Mouse (Mus musculus) lung, embryonic 14.5 days (tissue): ENCODE measurements at regions not wholly inside any gene's neighbourhood (a gene's known extent, or its start where the extent isn't known, plus 50 kb on each side); places are given as distances from the start of the nearest gene placed in this dataset.

ENCODE experiments used
- ATAC-seq: fragments of 200-750 bp; cut with Nextera tagmentation; 2 replicates; pipeline ENCODE4 v1.8.0; 2017; ENCODE audit warnings: mild to moderate bottlenecking, moderate TSS enrichment, moderate library complexity; ENCODE audit not compliant: insufficient read depth
- DNase-seq: peaks from one replicate; pipeline ENCODE4 v3.0.0-alpha.2; 2015
- H3K27ac ChIP-seq: fragments of 300-500 bp; sonication (generic); 2 replicates; pipeline ENCODE4 v1.5.1; 2014; ENCODE audit warnings: low read depth, mild to moderate bottlenecking, moderate library complexity
- H3K27me3 ChIP-seq: fragments of 300-500 bp; sonication (generic); 2 replicates; pipeline ENCODE4 v1.6.1; 2014; ENCODE audit warnings: low read length, control low read depth; ENCODE audit not compliant: insufficient read depth
- H3K36me3 ChIP-seq: fragments of 300-500 bp; sonication (generic); 2 replicates; pipeline ENCODE4 v1.6.1; 2014; ENCODE audit warnings: control low read depth; ENCODE audit not compliant: insufficient read depth
- H3K4me1 ChIP-seq: fragments of 300-500 bp; sonication (generic); 2 replicates; pipeline ENCODE4 v1.6.1; 2014; ENCODE audit warnings: antibody characterized with exemption, control low read depth; ENCODE audit not compliant: insufficient read depth
- H3K4me2 ChIP-seq: fragments of 300-500 bp; sonication (generic); 2 replicates; pipeline ENCODE4 v1.6.1; 2014; ENCODE audit warnings: mild to moderate bottlenecking
- H3K4me3 ChIP-seq: fragments of 300-500 bp; sonication (generic); 2 replicates; pipeline ENCODE4 v1.5.1; 2014; ENCODE audit warnings: low read depth, low read length
- H3K9ac ChIP-seq: fragments of 300-500 bp; sonication (generic); 2 replicates; pipeline ENCODE4 v1.6.1; 2014
- H3K9me3 ChIP-seq: fragments of 300-500 bp; sonication (generic); 2 replicates; pipeline ENCODE4 v1.6.1; 2016; ENCODE audit warnings: low read depth, low read length, control low read depth
- CTCF ChIP-seq: IDR thresholded peaks from 2 replicates; pipeline ENCODE4 v1.5.1; 2016; ENCODE audit warnings: antibody characterized with exemption, low read depth
- WGBS: fragments of 180-500 bp; shearing (Covaris S2); extraction: QIAGEN DNeasy Blood & Tissue Kit; methylation state at CpG from one replicate; pipeline ENCODE4 v1.1.7; 2014; 5-methylcytosine and 5-hydroxymethylcytosine counted together

DNA sequence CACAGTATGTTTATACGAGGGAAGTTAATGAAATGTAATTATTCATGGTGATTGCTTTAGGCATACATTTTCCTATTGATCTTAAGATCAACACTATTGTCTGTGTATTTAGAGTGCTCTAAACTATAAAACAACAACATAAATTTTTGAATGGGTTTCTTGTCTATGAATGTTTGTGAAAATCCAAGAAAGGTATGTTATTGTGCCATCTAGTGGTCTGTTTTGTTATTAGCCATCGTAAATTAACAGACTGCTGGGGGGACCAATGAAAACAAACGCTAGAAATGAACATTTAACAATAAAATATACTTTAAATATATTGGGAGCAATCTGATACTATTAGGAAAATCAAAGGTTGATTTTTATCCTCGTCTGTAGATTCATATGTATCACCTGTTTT lies 93.5 kb upstream of the P3h2 start:
- no peaks in the 10 kb centered on the region for H3K9me3 ChIP-seq
- TF ChIP-seq CTCF, result peak; percentile 65
- H3K4me3 ChIP-seq, result no peak overlapping the region
- H3K9ac ChIP-seq, result no peak overlapping the region
- 7% methylated on average over 4 of the region's 4 CpGs for WGBS
- no peaks in the 10 kb centered on the region for H3K36me3 ChIP-seq
- ATAC-seq, result no peak
- no peak overlapping the region for H3K4me2 ChIP-seq
- no peaks in the 10 kb centered on the region for H3K4me1 ChIP-seq
- no peaks in the 10 kb centered on the region for H3K27me3 ChIP-seq
- H3K27ac ChIP-seq, result no peak overlapping the region
- DNase-seq, result peak; percentile 87

GRCm38 (mm10) chr16:26196345-26196744 lies 90.8 kb upstream of the P3h2 start:
- no peaks in the 10 kb centered on the region for H3K36me3 ChIP-seq
- no peaks in the 10 kb centered on the region for H3K4me1 ChIP-seq
- no peaks in the 10 kb centered on the region for H3K27me3 ChIP-seq
- ATAC-seq (peak; percentile 84), DNase-seq (peak; percentile 83)
- H3K9me3 ChIP-seq, result no peaks in the 10 kb centered on the region
- H3K9ac ChIP-seq, result no peak overlapping the region
- no peak overlapping the region for H3K4me3 ChIP-seq
- TF ChIP-seq CTCF, result no peak
- 0 out of 2 replicates have a peak overlapping the region, but pooled peaks have one; percentile 6 for H3K27ac ChIP-seq
- no peak overlapping the region for H3K4me2 ChIP-seq

DNA sequence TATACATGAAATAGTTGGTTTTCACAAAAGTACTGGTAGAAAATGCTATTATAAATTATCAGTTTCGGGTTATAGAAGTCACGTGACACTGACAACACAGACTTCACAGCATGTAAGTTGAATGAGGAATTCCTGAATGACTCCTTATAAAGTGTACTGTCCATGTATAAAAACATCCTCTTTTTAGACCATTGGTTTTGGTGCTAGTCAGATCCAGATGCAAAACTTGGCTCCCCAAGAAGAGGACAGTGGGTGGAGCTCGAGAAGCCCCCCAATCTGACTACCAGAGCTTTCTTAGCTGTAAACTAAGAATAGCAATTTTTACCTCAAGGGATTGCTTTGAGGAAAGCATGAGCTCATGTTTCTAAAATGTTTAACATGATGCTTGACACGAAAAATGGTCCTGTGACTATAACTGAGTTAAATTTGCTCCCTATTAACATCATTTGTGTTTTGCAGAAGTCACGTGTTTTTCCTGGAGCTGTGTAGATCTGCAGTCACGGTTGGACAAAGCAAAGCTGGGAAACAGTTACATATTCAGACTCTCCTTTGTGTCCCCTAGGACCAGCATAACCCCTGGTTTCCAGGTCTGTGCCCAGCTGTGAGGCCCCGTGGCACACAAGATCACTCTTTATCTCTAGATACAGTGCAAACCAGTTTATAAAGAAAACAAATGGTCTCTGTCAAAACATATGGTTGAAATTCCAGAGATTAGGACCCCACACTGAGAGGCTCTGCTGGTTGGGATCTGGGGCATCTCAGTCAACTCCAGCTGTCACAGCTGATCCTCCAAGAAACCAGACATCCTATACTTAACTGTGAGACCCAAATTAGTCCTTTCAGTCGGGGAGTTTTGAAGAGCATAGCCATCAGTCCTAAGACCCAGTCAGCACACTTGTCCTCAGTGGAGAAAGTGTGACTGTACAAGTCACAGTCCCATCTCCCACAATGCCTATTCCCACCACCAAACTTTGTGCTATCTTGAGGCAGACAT lies 80.0 kb upstream of the P3h2 start:
- no peaks in the 10 kb centered on the region for H3K27me3 ChIP-seq
- DNase-seq (peak; percentile 38), ATAC-seq (peak; percentile 78)
- no peaks in the 10 kb centered on the region for H3K36me3 ChIP-seq
- TF ChIP-seq CTCF, result no peak
- no peak overlapping the region for H3K4me2 ChIP-seq
- H3K9ac ChIP-seq, result no peak overlapping the region
- H3K4me3 ChIP-seq, result no peak overlapping the region
- H3K27ac ChIP-seq, result 0 out of 2 replicates have a peak overlapping the region, but pooled peaks have one; percentile 37
- H3K9me3 ChIP-seq, result no peaks in the 10 kb centered on the region
- 0 out of 2 replicates have a peak, but pooled peaks cover 2% of the 10 kb centered on the region for H3K4me1 ChIP-seq
- 34% methylated on average over 8 of the region's 8 CpGs for WGBS

- no peak overlapping the region for H3K9ac ChIP-seq
These were observed 79.2 kb upstream of the P3h2 start for GRCm38 (mm10) chr16:26184647-26185262.

DNA sequence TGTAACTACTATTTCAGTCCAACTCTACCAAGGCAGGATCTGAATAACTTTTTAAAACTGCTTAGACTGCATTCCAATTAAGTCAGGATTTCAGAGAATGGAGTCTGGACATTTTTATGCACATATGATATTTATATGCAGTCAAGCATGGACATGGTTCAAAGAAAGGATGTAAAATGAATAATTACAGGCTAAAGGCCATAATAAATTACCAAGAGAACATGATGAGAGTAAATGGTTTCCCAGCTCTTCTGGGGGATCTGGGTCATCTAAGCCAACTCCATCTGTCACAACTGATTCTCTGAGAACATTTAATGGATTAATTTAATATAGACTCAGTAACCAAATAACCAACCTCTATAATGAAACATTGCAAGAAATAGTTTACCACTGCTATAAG lies 77.9 kb upstream of the P3h2 start:
- 0 out of 2 replicates have a peak, but pooled peaks cover 2% of the 10 kb centered on the region for H3K4me1 ChIP-seq
- no peak overlapping the region for H3K4me3 ChIP-seq
- no peak for DNase-seq
- H3K27ac ChIP-seq, result no peak overlapping the region
- H3K4me2 ChIP-seq, result no peak overlapping the region
- H3K36me3 ChIP-seq, result no peaks in the 10 kb centered on the region
- ATAC-seq, result no peak
- TF ChIP-seq CTCF, result no peak
- H3K9ac ChIP-seq, result no peak overlapping the region
- no peaks in the 10 kb centered on the region for H3K27me3 ChIP-seq
- H3K9me3 ChIP-seq, result no peaks in the 10 kb centered on the region

More at GRCm38 (mm10) chr16:26184647-26185262, 79.2 kb upstream of the P3h2 start:
- Histone ChIP-seq H3K36me3 (no peaks in the 10 kb centered on the region), H3K4me2 (no peak overlapping the region), H3K4me3 (no peak overlapping the region), H3K4me1 (0 out of 2 replicates have a peak, but pooled peaks cover 2% of the 10 kb centered on the region), H3K27ac (no peak overlapping the region), H3K9me3 (no peaks in the 10 kb centered on the region), H3K27me3 (no peaks in the 10 kb centered on the region)
- 27% methylated on average over 6 of the region's 6 CpGs for WGBS
- peak; percentile 79 for ATAC-seq
- no peak for TF ChIP-seq CTCF
- DNase-seq, result peak; percentile 72

DNA sequence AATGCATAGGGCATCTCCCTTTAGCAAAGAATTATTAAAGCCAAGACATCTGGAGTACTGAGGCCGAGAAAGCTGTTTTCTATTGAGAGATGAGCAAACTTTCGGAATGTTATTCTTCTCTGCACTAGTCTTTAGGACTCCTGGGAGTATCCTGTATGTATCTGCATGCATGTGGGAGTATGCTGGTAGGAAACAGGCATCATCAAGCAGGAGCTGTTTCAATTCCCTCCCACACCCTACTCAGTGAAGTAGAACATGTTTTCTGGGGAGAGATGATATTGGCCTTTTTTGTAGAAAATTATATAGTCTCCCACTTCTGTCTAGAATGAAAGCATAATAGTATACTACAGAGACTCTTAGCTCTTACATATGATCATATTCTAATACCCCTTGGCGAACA lies 76.1 kb upstream of the P3h2 start:
- 79% methylated on average over 3 of the region's 3 CpGs for WGBS
- Histone ChIP-seq H3K4me1 (0 out of 2 replicates have a peak, but pooled peaks cover 2% of the 10 kb centered on the region), H3K4me3 (no peak overlapping the region), H3K27me3 (no peaks in the 10 kb centered on the region), H3K36me3 (no peaks in the 10 kb centered on the region), H3K4me2 (no peak overlapping the region), H3K27ac (no peak overlapping the region), H3K9me3 (no peaks in the 10 kb centered on the region), H3K9ac (no peak overlapping the region)
- no peak for DNase-seq
- ATAC-seq, result no peak
- TF ChIP-seq CTCF, result no peak

GRCm38 (mm10) chr16:26171441-26171840 lies 65.9 kb upstream of the P3h2 start:
- no peaks in the 10 kb centered on the region for H3K36me3 ChIP-seq
- no peak overlapping the region for H3K27ac ChIP-seq
- H3K4me3 ChIP-seq, result no peak overlapping the region
- DNase-seq (no peak), ATAC-seq (no peak)
- H3K27me3 ChIP-seq, result no peaks in the 10 kb centered on the region
- no peaks in the 10 kb centered on the region for H3K9me3 ChIP-seq
- TF ChIP-seq CTCF, result no peak
- no peak overlapping the region for H3K4me2 ChIP-seq
- H3K4me1 ChIP-seq, result no peaks in the 10 kb centered on the region
- 55% methylated on average over 3 of the region's 3 CpGs for WGBS
- no peak overlapping the region for H3K9ac ChIP-seq
